In genomic region chr2:145420967-145421888, GRCm38 (mm10) we compare ENCODE assay signal across 17 mouse cellular contexts.
DNase-seq lines count a peak whose midpoint lies in the region; ATAC-seq and TF ChIP-seq lines count a peak whose summit lies in the region.
"Had no signal": no experiment of that assay in that cellular context is flagged by ENCODE, and none has a peak within 500 bp of the region (broad histone marks: within the 10 kb centered on the region; RNA-seq: fewer than 3 reads in every experiment).

No protein-coding gene starts in this region.

- no peak for DNase-seq in forebrain, postnatal 0 days
- no peak for DNase-seq in forebrain, embryonic 11.5 days (ENCODE audit: low spot score)
- DNase-seq in hindbrain, embryonic 10.5 days (ENCODE audit: low spot score): peak; percentile 19
- DNase-seq in hindbrain, embryonic 14.5 days (ENCODE audit: low spot score): no peak
- no peak for DNase-seq in midbrain, postnatal 0 days (ENCODE audit: low spot score)
- no peak for DNase-seq in frontal cortex, postnatal 36 days (ENCODE audit: low spot score in 2 of 2)
- DNase-seq in adrenal gland, postnatal 25 days: no peak
- DNase-seq: adrenal gland, postnatal 10 days; cerebellum, adult 9-10 months; gastrocnemius, postnatal 25 days; heart, postnatal 10 days; kidney, adult 9 months; kidney, postnatal 4 days; liver; lung, adult 18-20 months; lung, postnatal 4 days had no signal

- H3K27ac ChIP-seq in forebrain, postnatal 0 days (ENCODE audit: low read depth, low read length): no peak overlapping the region
- H3K27ac ChIP-seq in forebrain, embryonic 11.5 days (ENCODE audit: low read depth, low read length): no peak overlapping the region
- peak overlapping the region; percentile 45; the same call in 1 of the 2 replicates for H3K27ac ChIP-seq in hindbrain, embryonic 10.5 days
- H3K27ac ChIP-seq in hindbrain, embryonic 14.5 days: no peak overlapping the region
- no peak overlapping the region for H3K27ac ChIP-seq in midbrain, postnatal 0 days (ENCODE audit: low read depth, low read length)

- no peak for TF ChIP-seq CTCF in forebrain, postnatal 0 days (IDR thresholded peaks at IDR 0.05; ENCODE audit: low read depth)
- TF ChIP-seq CTCF in midbrain, postnatal 0 days (IDR thresholded peaks at IDR 0.05): no peak

- H3K9me3 ChIP-seq in forebrain, postnatal 0 days (ENCODE audit: low read length): no peaks in the 10 kb centered on the region
- H3K9me3 ChIP-seq in forebrain, embryonic 11.5 days (ENCODE audit: control insufficient read depth, low read length): no peaks in the 10 kb centered on the region
- no peaks in the 10 kb centered on the region for H3K9me3 ChIP-seq in hindbrain, embryonic 10.5 days
- no peaks in the 10 kb centered on the region for H3K9me3 ChIP-seq in hindbrain, embryonic 14.5 days (ENCODE audit: control insufficient read depth, low read length)
- H3K9me3 ChIP-seq in midbrain, postnatal 0 days (ENCODE audit: low read length): no peaks in the 10 kb centered on the region

- H3K4me2 ChIP-seq in forebrain, postnatal 0 days (ENCODE audit: low read depth): no peak overlapping the region
- no peak overlapping the region for H3K4me2 ChIP-seq in forebrain, embryonic 11.5 days (ENCODE audit: low read depth, low read length, severe bottlenecking)
- no peak overlapping the region for H3K4me2 ChIP-seq in hindbrain, embryonic 14.5 days (replicated peaks)
- H3K4me2 ChIP-seq in midbrain, postnatal 0 days (ENCODE audit: low read depth, low read length, poor library complexity, severe bottlenecking): no peak overlapping the region

- no peak overlapping the region for H3K9ac ChIP-seq in forebrain, postnatal 0 days
- H3K9ac ChIP-seq in forebrain, embryonic 11.5 days (ENCODE audit: low read length): no peak overlapping the region
- H3K9ac ChIP-seq in hindbrain, embryonic 14.5 days: no peak overlapping the region
- H3K9ac ChIP-seq in midbrain, postnatal 0 days (replicated peaks; ENCODE audit: low read length, poor library complexity, severe bottlenecking): no peak overlapping the region

- no peaks in the 10 kb centered on the region for H3K27me3 ChIP-seq in forebrain, postnatal 0 days (ENCODE audit: insufficient read depth, low read length)
- H3K27me3 ChIP-seq in forebrain, embryonic 11.5 days (ENCODE audit: control insufficient read depth, insufficient read depth, low read length): no peaks in the 10 kb centered on the region
- H3K27me3 ChIP-seq in hindbrain, embryonic 10.5 days (ENCODE audit: insufficient read depth, poor library complexity, severe bottlenecking): no peaks in the 10 kb centered on the region
- no peaks in the 10 kb centered on the region for H3K27me3 ChIP-seq in hindbrain, embryonic 14.5 days (ENCODE audit: control insufficient read depth, insufficient read depth, low read length)
- no peaks in the 10 kb centered on the region for H3K27me3 ChIP-seq in midbrain, postnatal 0 days (ENCODE audit: insufficient read depth, low read length)

- no peaks in the 10 kb centered on the region for H3K36me3 ChIP-seq in forebrain, postnatal 0 days (ENCODE audit: insufficient read depth)
- no peaks in the 10 kb centered on the region for H3K36me3 ChIP-seq in forebrain, embryonic 11.5 days (ENCODE audit: control insufficient read depth, insufficient read depth, low read length)
- no peaks in the 10 kb centered on the region for H3K36me3 ChIP-seq in hindbrain, embryonic 10.5 days
- no peaks in the 10 kb centered on the region for H3K36me3 ChIP-seq in hindbrain, embryonic 14.5 days (replicated peaks; ENCODE audit: control insufficient read depth, insufficient read depth)
- H3K36me3 ChIP-seq in midbrain, postnatal 0 days (ENCODE audit: insufficient read depth, low read length): no peaks in the 10 kb centered on the region

- WGBS in forebrain, postnatal 0 days: 71% methylated on average over 5 of the region's 5 CpGs
- WGBS in forebrain, embryonic 11.5 days: 83% methylated on average over 5 of the region's 5 CpGs
- WGBS in hindbrain, embryonic 10.5 days: 79% methylated on average over 5 of the region's 5 CpGs
- 68% methylated on average over 5 of the region's 5 CpGs for WGBS in hindbrain, embryonic 14.5 days
- WGBS in midbrain, postnatal 0 days: 61% methylated on average over 5 of the region's 5 CpGs

- H3K4me3 ChIP-seq in forebrain, postnatal 0 days (ENCODE audit: low read depth, low read length): no peak overlapping the region
- no peak overlapping the region for H3K4me3 ChIP-seq in forebrain, embryonic 11.5 days (ENCODE audit: low read depth, low read length)
- no peak overlapping the region for H3K4me3 ChIP-seq in hindbrain, embryonic 10.5 days
- H3K4me3 ChIP-seq in hindbrain, embryonic 14.5 days (replicated peaks; ENCODE audit: low read length): no peak overlapping the region
- H3K4me3 ChIP-seq in midbrain, postnatal 0 days (ENCODE audit: low read depth, low read length): no peak overlapping the region
- H3K4me3 ChIP-seq: erythroblast, embryonic 14.5 days had no signal

- ATAC-seq in forebrain, postnatal 0 days: peak; percentile 16; the same call in 1 of the 2 replicates
- ATAC-seq in forebrain, embryonic 11.5 days (replicated peaks; ENCODE audit: low FRiP score): no peak; the same call in 1 of the 2 replicates
- peak; percentile 62; the same call in 1 of the 2 replicates for ATAC-seq in hindbrain, embryonic 14.5 days (ENCODE audit: low FRiP score)
- peak; percentile 27; the same call in 1 of the 2 replicates for ATAC-seq in midbrain, postnatal 0 days (ENCODE audit: low FRiP score)

- no peaks in the 10 kb centered on the region for H3K4me1 ChIP-seq in forebrain, postnatal 0 days (ENCODE audit: insufficient read depth)
- no peaks in the 10 kb centered on the region for H3K4me1 ChIP-seq in forebrain, embryonic 11.5 days (replicated peaks; ENCODE audit: control insufficient read depth, insufficient read depth, low read length)
- peaks cover 9% of the 10 kb centered on the region for H3K4me1 ChIP-seq in hindbrain, embryonic 10.5 days (replicated peaks)
- peaks cover 11% of the 10 kb centered on the region; the same call in 1 of the 2 replicates for H3K4me1 ChIP-seq in hindbrain, embryonic 14.5 days (replicated peaks; ENCODE audit: control insufficient read depth, insufficient read depth, low read length)
- H3K4me1 ChIP-seq in midbrain, postnatal 0 days (ENCODE audit: insufficient read depth, low read length): no peaks in the 10 kb centered on the region
